Mouse (Mus musculus) liver, embryonic 16.5 days (tissue): ENCODE data around the gene Vps54. TPM values are rescaled to one million over a fixed set of nuclear protein-coding genes. Genes with fewer than 3 reads are reported as not detected.
"Not testable (repeated sequence)": the region's sequence is repeated elsewhere in the genome, so short reads cannot be mapped to it uniquely, and the experiment has no call there.

Experiments
- ATAC-seq: fragments of 200-750 bp; cut with Nextera tagmentation; 2 replicates; pipeline ENCODE4 v1.8.0; 2017; ENCODE audit warnings: low read depth, mild to moderate bottlenecking, moderate number of reproducible peaks, moderate library complexity
- H3K27ac ChIP-seq: fragments of 300-500 bp; sonication (generic); 2 replicates; pipeline ENCODE4 v1.5.1; 2014; ENCODE audit warnings: mild to moderate bottlenecking, low read length
- H3K27me3 ChIP-seq: fragments of 300-500 bp; sonication (generic); 2 replicates; pipeline ENCODE4 v1.6.1; 2014; ENCODE audit warnings: low read depth, low read length, mixed read lengths; ENCODE audit not compliant: control insufficient read depth, insufficient read depth
- H3K36me3 ChIP-seq: fragments of 300-500 bp; sonication (generic); 2 replicates; pipeline ENCODE4 v1.6.1; 2014; ENCODE audit warnings: mild to moderate bottlenecking; ENCODE audit not compliant: control insufficient read depth, insufficient read depth
- H3K4me1 ChIP-seq: fragments of 300-500 bp; sonication (generic); 2 replicates; pipeline ENCODE4 v1.6.1; 2014; ENCODE audit warnings: low read depth, low read length, mixed read lengths; ENCODE audit not compliant: control insufficient read depth
- H3K4me2 ChIP-seq: fragments of 300-500 bp; sonication (generic); 2 replicates; pipeline ENCODE4 v1.6.1; 2014; ENCODE audit warnings: low read depth, low read length, mixed read lengths
- H3K4me3 ChIP-seq: fragments of 300-500 bp; sonication (generic); 2 replicates; pipeline ENCODE4 v1.5.1; 2014; ENCODE audit warnings: low read depth, mild to moderate bottlenecking, low read length
- H3K9ac ChIP-seq: fragments of 300-500 bp; sonication (generic); 2 replicates; pipeline ENCODE4 v1.6.1; 2014; ENCODE audit warnings: low read depth, low read length
- H3K9me3 ChIP-seq: fragments of 300-500 bp; sonication (generic); replicated peaks from 2 replicates; pipeline ENCODE4 v1.6.1; 2016; ENCODE audit warnings: low read length; ENCODE audit not compliant: control insufficient read depth
- WGBS: fragments of 180-500 bp; shearing (Covaris S2); extraction: QIAGEN DNeasy Blood & Tissue Kit; methylation state at CpG from one replicate; pipeline ENCODE4 v1.1.7; 2014; ENCODE audit not compliant: insufficient replicate concordance; 5-methylcytosine and 5-hydroxymethylcytosine counted together
- polyA plus RNA-seq: library from polyadenylated mRNA; unstranded; fragments of >200 nt; fragmentation: Nextera tagmentation; extraction: Ambion mirVana; gene quantifications from 2 replicates; pipeline ENCODE4 v1.2.1, GENCODE M21; 2015

The Vps54 gene
- polyA plus RNA-seq, 1 experiment from 2014 or later, result 2.9 TPM

DNA sequence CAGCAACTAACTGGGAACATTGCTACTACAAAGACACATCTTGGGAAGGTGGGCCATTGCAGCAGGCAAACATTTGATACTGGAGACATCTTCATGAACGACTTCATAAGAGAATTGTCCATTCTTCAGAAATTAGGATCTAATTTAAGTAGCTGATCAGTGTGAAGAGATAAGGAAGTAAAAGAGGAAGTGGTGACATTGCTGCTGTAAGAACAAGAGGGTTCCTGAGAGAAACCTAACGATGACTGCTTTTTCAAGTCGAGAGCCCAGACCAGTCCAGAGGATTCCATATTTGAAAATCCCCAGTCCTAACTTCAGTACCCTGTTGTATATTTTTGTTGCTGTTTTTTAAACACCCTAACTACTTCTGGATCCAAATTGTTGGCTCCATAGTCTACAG is 26.3 kb downstream of the Vps54 start:
- ATAC-seq, result no peak
- Histone ChIP-seq H3K4me2 (no peak overlapping the region), H3K4me1 (no peaks in the 10 kb centered on the region), H3K4me3 (no peak overlapping the region), H3K36me3 (peaks cover 12% of the 10 kb centered on the region), H3K27ac (no peak overlapping the region), H3K9ac (no peak overlapping the region), H3K27me3 (no peaks in the 10 kb centered on the region), H3K9me3 (no peaks in the 10 kb centered on the region)
- WGBS, result 19% methylated on average over 3 of the region's 3 CpGs

- no peak overlapping the region for H3K9ac ChIP-seq
- WGBS, result 79% methylated on average over 2 of the region's 2 CpGs
- no peaks in the 10 kb centered on the region for H3K4me1 ChIP-seq
- no peak overlapping the region for H3K4me3 ChIP-seq
- H3K4me2 ChIP-seq, result no peak overlapping the region
- no peaks in the 10 kb centered on the region for H3K27me3 ChIP-seq
- no peaks in the 10 kb centered on the region for H3K9me3 ChIP-seq
- H3K36me3 ChIP-seq, result no peaks in the 10 kb centered on the region; the same call in 1 of the 2 replicates
- no peak for ATAC-seq
- no peak overlapping the region for H3K27ac ChIP-seq
Observed at GRCm38 (mm10) chr11:21276151-21276550, 37.1 kb downstream of the Vps54 start.

DNA sequence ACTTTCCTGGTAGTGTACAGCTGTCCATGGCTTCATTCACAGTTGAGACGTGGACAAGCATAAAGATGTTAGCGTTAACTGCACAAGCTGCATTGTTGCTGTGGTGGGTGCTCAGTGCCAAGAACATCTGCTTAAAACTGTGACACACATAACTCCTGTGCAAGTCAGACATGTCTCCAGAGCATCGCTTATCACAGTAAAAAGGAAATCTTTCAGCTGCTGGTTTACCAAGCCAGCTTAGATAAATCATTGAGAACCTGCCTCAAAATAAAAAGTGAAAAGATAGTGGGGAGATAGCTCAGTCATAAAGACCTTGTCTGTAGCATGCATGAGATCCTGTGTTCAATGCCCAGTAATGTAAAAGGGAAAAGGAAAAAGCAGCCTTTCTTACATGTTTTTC is 47.3 kb downstream of the Vps54 start:
- Histone ChIP-seq H3K9me3 (no peaks in the 10 kb centered on the region), H3K36me3 (no peaks in the 10 kb centered on the region), H3K4me3 (no peak overlapping the region), H3K4me1 (no peaks in the 10 kb centered on the region), H3K27me3 (no peaks in the 10 kb centered on the region), H3K4me2 (no peak overlapping the region), H3K27ac (no peak overlapping the region), H3K9ac (no peak overlapping the region)
- no peak for ATAC-seq
- 38% methylated on average over 3 of the region's 3 CpGs for WGBS

- H3K9me3 ChIP-seq, H3K27me3 ChIP-seq, H3K4me2 ChIP-seq, H3K4me1 ChIP-seq, ATAC-seq, H3K36me3 ChIP-seq, H3K9ac ChIP-seq, H3K27ac ChIP-seq, H3K4me3 ChIP-seq: not testable (repeated sequence)
- WGBS, result 93% methylated on average over 2 of the region's 2 CpGs
Observed at GRCm38 (mm10) chr11:21288153-21288552, 49.1 kb downstream of the Vps54 start.

DNA sequence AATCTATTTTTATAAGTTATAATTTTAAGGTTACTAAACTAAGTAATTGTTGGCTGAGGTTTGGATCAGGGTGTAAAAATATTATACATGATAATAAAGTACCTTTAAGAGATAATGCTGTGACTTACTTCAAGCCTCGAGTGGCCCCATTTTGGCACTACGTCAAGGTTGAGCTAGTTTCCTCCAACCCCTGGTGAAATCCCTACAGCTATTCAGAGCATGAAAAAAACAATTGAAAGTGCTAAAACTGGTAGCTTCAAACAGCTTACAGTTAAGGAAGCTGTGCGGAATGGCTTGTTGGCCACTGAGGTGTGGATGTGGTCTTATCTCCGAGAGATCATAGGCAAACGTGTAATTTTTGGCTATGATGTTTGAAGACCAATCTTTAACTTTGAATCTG is 56.4 kb downstream of the Vps54 start:
- WGBS, result 75% methylated on average over 5 of the region's 5 CpGs
- no peak for ATAC-seq
- H3K4me1 ChIP-seq, result no peaks in the 10 kb centered on the region
- no peak overlapping the region for H3K9ac ChIP-seq
- no peaks in the 10 kb centered on the region for H3K9me3 ChIP-seq
- no peak overlapping the region for H3K27ac ChIP-seq
- no peak overlapping the region for H3K4me2 ChIP-seq
- no peak overlapping the region for H3K4me3 ChIP-seq
- H3K27me3 ChIP-seq, result no peaks in the 10 kb centered on the region
- peaks cover 7% of the 10 kb centered on the region for H3K36me3 ChIP-seq

DNA sequence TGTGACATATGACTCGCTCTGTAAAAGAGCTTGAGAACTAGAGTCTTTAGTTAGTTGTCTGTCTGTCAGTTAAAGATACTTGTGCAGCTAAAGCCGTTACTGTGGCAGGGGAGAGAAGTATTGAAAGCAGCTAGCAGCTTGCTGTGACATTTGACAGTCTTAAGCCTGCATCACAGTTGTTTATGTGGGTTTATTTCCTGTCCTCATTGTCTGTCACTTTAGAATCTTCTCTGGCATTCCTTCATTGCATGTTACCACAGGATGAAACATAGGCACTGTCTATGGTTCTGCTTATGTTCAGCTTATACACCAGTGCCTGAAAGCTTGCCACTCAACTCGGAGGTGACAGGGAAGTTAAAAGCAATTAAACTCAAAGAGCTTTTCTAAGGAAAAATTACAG is 64.5 kb downstream of the Vps54 start:
- H3K36me3 ChIP-seq, result peaks cover 19% of the 10 kb centered on the region
- no peak for ATAC-seq
- no peak overlapping the region for H3K27ac ChIP-seq
- H3K4me3 ChIP-seq, result no peak overlapping the region
- H3K9me3 ChIP-seq, result no peaks in the 10 kb centered on the region
- no peaks in the 10 kb centered on the region for H3K4me1 ChIP-seq
- WGBS, result 68% methylated on average over 3 of the region's 3 CpGs
- H3K4me2 ChIP-seq, result no peak overlapping the region
- no peak overlapping the region for H3K9ac ChIP-seq
- no peaks in the 10 kb centered on the region for H3K27me3 ChIP-seq

DNA sequence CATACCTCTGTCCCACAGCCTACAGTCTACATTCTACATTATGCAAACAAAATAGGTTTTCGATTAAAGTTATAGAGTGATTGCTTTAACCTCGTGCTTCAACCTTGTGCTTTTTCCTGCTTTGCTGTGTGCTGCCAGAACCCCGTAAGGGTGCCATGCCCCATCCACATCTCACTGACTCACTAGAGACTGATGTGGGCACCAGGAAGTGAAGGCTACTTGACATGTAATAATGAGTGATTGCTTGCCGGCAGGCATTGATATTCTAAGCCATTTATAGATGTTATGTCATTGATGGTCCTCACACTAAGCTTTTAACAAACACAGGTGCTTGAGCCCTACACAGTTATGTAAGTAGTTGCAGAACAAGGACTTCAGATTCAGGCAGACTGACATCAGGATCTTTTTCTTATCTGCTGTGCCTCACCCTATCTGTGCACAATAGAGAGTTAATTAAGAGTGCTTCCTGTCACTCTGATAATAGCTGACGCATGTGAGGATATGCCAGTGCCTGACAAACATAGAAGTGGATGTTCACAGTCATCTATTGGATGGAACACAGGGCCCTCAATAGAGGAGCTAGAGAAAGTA is 68.1 kb downstream of the Vps54 start:
- Histone ChIP-seq H3K27ac (no peak overlapping the region), H3K9ac (no peak overlapping the region), H3K9me3 (no peaks in the 10 kb centered on the region), H3K4me3 (no peak overlapping the region), H3K4me2 (no peak overlapping the region), H3K4me1 (no peaks in the 10 kb centered on the region), H3K36me3 (peaks cover 8% of the 10 kb centered on the region), H3K27me3 (no peaks in the 10 kb centered on the region)
- 0 out of 2 replicates have a peak, but pooled peaks have one; percentile 9 for ATAC-seq
- 67% methylated on average over 5 of the region's 5 CpGs for WGBS

DNA sequence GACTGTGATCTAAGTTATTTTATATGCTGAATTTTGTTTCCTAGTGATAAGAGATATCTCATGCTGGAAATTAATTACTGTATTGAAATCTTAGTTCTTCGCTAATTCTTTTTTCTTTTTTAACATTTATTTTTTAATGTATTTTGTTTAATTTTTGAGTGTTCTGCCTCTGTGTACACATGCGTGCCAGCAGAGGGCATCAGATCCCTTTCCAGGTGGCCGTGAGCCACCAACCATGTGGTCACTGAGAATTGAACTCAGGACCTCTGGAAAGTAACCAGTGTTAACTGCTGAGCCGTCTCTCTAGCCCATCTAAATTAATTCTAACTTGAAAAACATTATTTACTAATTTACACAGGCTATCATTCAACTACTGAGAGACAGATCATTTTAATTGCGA is 69.0 kb downstream of the Vps54 start:
- H3K4me2 ChIP-seq, result no peak overlapping the region
- no peaks in the 10 kb centered on the region for H3K27me3 ChIP-seq
- WGBS, result 73% methylated on average over 5 of the region's 5 CpGs
- H3K9ac ChIP-seq, result no peak overlapping the region
- H3K4me1 ChIP-seq, result no peaks in the 10 kb centered on the region
- no peak overlapping the region for H3K4me3 ChIP-seq
- peaks cover 8% of the 10 kb centered on the region for H3K36me3 ChIP-seq
- H3K27ac ChIP-seq, result no peak overlapping the region
- H3K9me3 ChIP-seq, result no peaks in the 10 kb centered on the region
- ATAC-seq, result no peak

DNA sequence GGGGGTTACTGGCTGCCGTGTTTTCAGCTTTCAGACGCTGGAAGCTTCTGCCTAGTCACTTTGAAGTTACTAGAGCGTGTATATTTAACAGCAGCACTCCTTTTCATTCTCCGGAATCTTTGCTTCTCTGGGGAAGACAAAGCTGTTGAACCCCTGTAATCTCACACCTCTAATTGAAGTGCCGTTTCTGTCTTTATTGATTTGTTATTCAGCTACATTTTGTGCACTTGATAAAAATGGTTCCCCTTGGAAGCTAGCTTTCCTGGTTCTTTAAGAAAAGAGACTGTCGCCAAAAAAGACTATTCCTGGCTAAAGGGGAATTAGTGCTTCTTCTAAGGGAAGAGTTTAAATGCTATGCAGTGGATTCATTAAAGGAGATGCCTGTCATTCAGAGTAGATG is 70.4 kb downstream of the Vps54 start:
- Histone ChIP-seq H3K4me2 (no peak overlapping the region), H3K27me3 (no peaks in the 10 kb centered on the region), H3K9ac (no peak overlapping the region), H3K4me1 (peaks cover 9% of the 10 kb centered on the region), H3K36me3 (peaks cover 11% of the 10 kb centered on the region), H3K27ac (no peak overlapping the region), H3K4me3 (no peak overlapping the region), H3K9me3 (no peaks in the 10 kb centered on the region)
- 74% methylated on average over 6 of the region's 6 CpGs for WGBS
- ATAC-seq, result no peak
